Mouse (Mus musculus): ENCODE measurements around the gene Insyn1. TPM values are rescaled to one million over a fixed set of nuclear protein-coding genes. Genes with fewer than 3 reads are reported as not detected.
A peak's percentile ranks its signal among the peaks of the same experiment; 100 is the strongest.

The Insyn1 gene
- polyA plus RNA-seq, 1 experiment = 40.5 TPM

GRCm38 (mm10) chr9:58507216-58508005 is 19.0 kb downstream of the Insyn1 start:
- TF ChIP-seq USF1 (IDR thresholded peaks at IDR 0.05; ENCODE audit: low read depth) (no peak), POLR2AphosphoS2 (IDR thresholded peaks at IDR 0.05; ENCODE audit: insufficient read length, low read depth) (no peak), REST (IDR thresholded peaks at IDR 0.05; ENCODE audit: insufficient read depth, insufficient read length) (no peak)
- H3K79me2 ChIP-seq (ENCODE audit: control insufficient read depth, insufficient read depth) = no peaks in the 10 kb centered on the region

GRCm38 (mm10) chr9:58510452-58510851 is 22.0 kb downstream of the Insyn1 start:
- TF ChIP-seq TCF12 (IDR thresholded peaks at IDR 0.05; ENCODE audit: insufficient read depth, poor library complexity, severe bottlenecking) (no peak), TCF3 (IDR thresholded peaks at IDR 0.05; ENCODE audit: insufficient read length, low read depth) (no peak), MYOG (IDR thresholded peaks at IDR 0.05; ENCODE audit: control insufficient read depth in 1 of 3, insufficient read depth in 1 of 3, insufficient read length in 2 of 3, low read depth in 2 of 3) (no peak), SRF (IDR thresholded peaks at IDR 0.05; ENCODE audit: control insufficient read depth, insufficient read length, low read depth) (no peak), CEBPB (IDR thresholded peaks at IDR 0.05; ENCODE audit: insufficient read depth, poor library complexity, severe bottlenecking) (no peak), REST (IDR thresholded peaks at IDR 0.05; ENCODE audit: insufficient read depth, insufficient read length) (no peak), POLR2A (IDR thresholded peaks at IDR 0.05; ENCODE audit: insufficient read length, low read depth) (no peak), MYOD1 (IDR thresholded peaks at IDR 0.05; ENCODE audit: control insufficient read depth in 1 of 3, insufficient read length in 2 of 3, low read depth in 2 of 3) (no peak), MAX (IDR thresholded peaks at IDR 0.05; ENCODE audit: low read depth) (no peak), USF1 (IDR thresholded peaks at IDR 0.05; ENCODE audit: low read depth) (no peak), POLR2AphosphoS2 (IDR thresholded peaks at IDR 0.05; ENCODE audit: insufficient read length, low read depth) (no peak), E2F4 (IDR thresholded peaks at IDR 0.05; ENCODE audit: insufficient read depth) (no peak)
- no peaks in the 10 kb centered on the region for H3K36me3 ChIP-seq (ENCODE audit: control insufficient read depth, insufficient read depth)
- H3K27me3 ChIP-seq (ENCODE audit: control insufficient read depth, insufficient read depth, insufficient read length) = no peaks in the 10 kb centered on the region
- H3K79me2 ChIP-seq (ENCODE audit: control insufficient read depth, insufficient read depth) = no peaks in the 10 kb centered on the region
- no peak overlapping the region for H3K4me3 ChIP-seq
- no peak overlapping the region for H3K4me2 ChIP-seq (ENCODE audit: low read depth)
- no peak overlapping the region for H3ac ChIP-seq (ENCODE audit: control insufficient read depth, insufficient read length)

More at GRCm38 (mm10) chr9:58507216-58508005, 19.0 kb downstream of the Insyn1 start:
- no peak overlapping the region for H3K4me3 ChIP-seq
- no peak overlapping the region for H3ac ChIP-seq (ENCODE audit: control insufficient read depth, insufficient read length)
- H3K27me3 ChIP-seq (ENCODE audit: control insufficient read depth, insufficient read depth, insufficient read length) = no peaks in the 10 kb centered on the region
- H3K36me3 ChIP-seq (ENCODE audit: control insufficient read depth, insufficient read depth) = no peaks in the 10 kb centered on the region
- no peak overlapping the region for H3K4me2 ChIP-seq (ENCODE audit: low read depth)

- Histone ChIP-seq H3K27me3 (ENCODE audit: control insufficient read depth, insufficient read depth, insufficient read length) (no peaks in the 10 kb centered on the region), H3K36me3 (ENCODE audit: control insufficient read depth, insufficient read depth) (no peaks in the 10 kb centered on the region), H3ac (ENCODE audit: control insufficient read depth, insufficient read length) (no peak overlapping the region), H3K4me2 (ENCODE audit: low read depth) (no peak overlapping the region), H3K79me2 (ENCODE audit: control insufficient read depth, insufficient read depth) (no peaks in the 10 kb centered on the region), H3K4me3 (no peak overlapping the region)
- TF ChIP-seq TCF12 (IDR thresholded peaks at IDR 0.05; ENCODE audit: insufficient read depth, poor library complexity, severe bottlenecking) (no peak), USF1 (IDR thresholded peaks at IDR 0.05; ENCODE audit: low read depth) (no peak), E2F4 (IDR thresholded peaks at IDR 0.05; ENCODE audit: insufficient read depth) (no peak), MYOG (IDR thresholded peaks at IDR 0.05; ENCODE audit: control insufficient read depth in 1 of 3, insufficient read depth in 1 of 3, insufficient read length in 2 of 3, low read depth in 2 of 3) (no peak), REST (IDR thresholded peaks at IDR 0.05; ENCODE audit: insufficient read depth, insufficient read length) (no peak)
These were observed 25.3 kb downstream of the Insyn1 start for GRCm38 (mm10) chr9:58513749-58514148.

GRCm38 (mm10) chr9:58516480-58516879 is 28.1 kb downstream of the Insyn1 start:
- Histone ChIP-seq H3ac (ENCODE audit: control insufficient read depth, insufficient read length) (no peak overlapping the region), H3K4me3 (no peak overlapping the region), H3K79me2 (ENCODE audit: control insufficient read depth, insufficient read depth) (no peaks in the 10 kb centered on the region), H3K27me3 (ENCODE audit: control insufficient read depth, insufficient read depth, insufficient read length) (no peaks in the 10 kb centered on the region), H3K36me3 (ENCODE audit: control insufficient read depth, insufficient read depth) (no peaks in the 10 kb centered on the region), H3K4me2 (ENCODE audit: low read depth) (no peak overlapping the region)
- TF ChIP-seq E2F4 (IDR thresholded peaks at IDR 0.05; ENCODE audit: insufficient read depth) (no peak), POLR2AphosphoS2 (IDR thresholded peaks at IDR 0.05; ENCODE audit: insufficient read length, low read depth) (no peak), TCF3 (IDR thresholded peaks at IDR 0.05; ENCODE audit: insufficient read length, low read depth) (no peak)

GRCm38 (mm10) chr9:58517866-58518750 is 29.7 kb downstream of the Insyn1 start:
- Histone ChIP-seq H3K27me3 (ENCODE audit: control insufficient read depth, insufficient read depth, insufficient read length) (no peaks in the 10 kb centered on the region), H3K4me3 (no peak overlapping the region)

More at GRCm38 (mm10) chr9:58517866-58518750, 29.7 kb downstream of the Insyn1 start:
- Histone ChIP-seq H3ac (ENCODE audit: control insufficient read depth, insufficient read length) (no peak overlapping the region), H3K79me2 (ENCODE audit: control insufficient read depth, insufficient read depth) (no peaks in the 10 kb centered on the region), H3K36me3 (ENCODE audit: control insufficient read depth, insufficient read depth) (peaks cover 7% of the 10 kb centered on the region), H3K4me2 (ENCODE audit: low read depth) (no peak overlapping the region)
- TF ChIP-seq E2F4 (IDR thresholded peaks at IDR 0.05; ENCODE audit: insufficient read depth) = no peak
- TF ChIP-seq USF1 (IDR thresholded peaks at IDR 0.05; ENCODE audit: low read depth) = peak; percentile 35
- no peak for TF ChIP-seq REST (IDR thresholded peaks at IDR 0.05; ENCODE audit: insufficient read depth, insufficient read length)
- TF ChIP-seq TCF12 (IDR thresholded peaks at IDR 0.05; ENCODE audit: insufficient read depth, poor library complexity, severe bottlenecking) = no peak
- no peak for TF ChIP-seq MYOD1 (IDR thresholded peaks at IDR 0.05; ENCODE audit: control insufficient read depth in 1 of 3, insufficient read length in 2 of 3, low read depth in 2 of 3)
- TF ChIP-seq MAX (IDR thresholded peaks at IDR 0.05; ENCODE audit: low read depth) = no peak
- no peak for TF ChIP-seq TCF3 (IDR thresholded peaks at IDR 0.05; ENCODE audit: insufficient read length, low read depth)
- no peak for TF ChIP-seq POLR2A (IDR thresholded peaks at IDR 0.05; ENCODE audit: insufficient read length, low read depth)
- TF ChIP-seq CEBPB (IDR thresholded peaks at IDR 0.05; ENCODE audit: insufficient read depth, poor library complexity, severe bottlenecking) = peak; percentile 72; the same call in 1 of the 2 replicates
- no peak for TF ChIP-seq SRF (IDR thresholded peaks at IDR 0.05; ENCODE audit: control insufficient read depth, insufficient read length, low read depth)

Data from myocyte (in vitro differentiated cells).